Mouse (Mus musculus) NIH3T3 (cell line): ENCODE results near the gene Adal.
"Not testable (repeated sequence)": the region's sequence is repeated elsewhere in the genome, so short reads cannot be mapped to it uniquely, and the experiment has no call there.

Source experiments
- DNase-seq: peaks from one replicate; pipeline ENCODE4 v3.0.0-alpha.2; 2012; ENCODE audit warnings: low read depth

The Adal gene

GRCm38 (mm10) chr2:121140018-121140882, at the start of gene Adal, which contains the start of gene Lcmt2:
Adal (plus strand) TSS chr2:121140428.
Lcmt2 (minus strand) TSS chr2:121140653.
- DNase-seq, result peak; percentile 92

- peak; percentile 88 for DNase-seq
Measured at GRCm38 (mm10) chr2:121102051-121102450, 38.2 kb upstream of the Adal start.

GRCm38 (mm10) chr2:121105940-121106339, 34.3 kb upstream of the Adal start:
- no peak for DNase-seq

GRCm38 (mm10) chr2:121109695-121110094, 30.5 kb upstream of the Adal start, which contains the start of gene Tgm7:
Tgm7 (minus strand) TSS chr2:121109795.
- DNase-seq, result no peak

- DNase-seq, result no peak
Measured at GRCm38 (mm10) chr2:121115418-121115817, 24.8 kb upstream of the Adal start.

GRCm38 (mm10) chr2:121119260-121119659, 21.0 kb upstream of the Adal start:
- no peak for DNase-seq

GRCm38 (mm10) chr2:121126302-121126701, 13.9 kb upstream of the Adal start:
- not testable (repeated sequence) for DNase-seq

- peak; percentile 26 for DNase-seq
Measured at GRCm38 (mm10) chr2:121127536-121127935, 12.7 kb upstream of the Adal start.

- no peak for DNase-seq
Measured at GRCm38 (mm10) chr2:121128865-121129620, 11.2 kb upstream of the Adal start.

GRCm38 (mm10) chr2:121132822-121133221, 7.4 kb upstream of the Adal start:
- DNase-seq, result no peak

GRCm38 (mm10) chr2:121137371-121137770, 2.9 kb upstream of the Adal start:
- DNase-seq, result no peak

GRCm38 (mm10) chr2:121139266-121140017, 786 bp upstream of the Adal start:
- DNase-seq, result peak; percentile 9

GRCm38 (mm10) chr2:121141216-121142035, 1.2 kb downstream of the Adal start:
- DNase-seq, result peak; percentile 11

GRCm38 (mm10) chr2:121142415-121142814, 2.2 kb downstream of the Adal start:
- no peak for DNase-seq

- no peak for DNase-seq
Measured at GRCm38 (mm10) chr2:121149679-121150078, 9.5 kb downstream of the Adal start.

GRCm38 (mm10) chr2:121153100-121153499, 12.9 kb downstream of the Adal start:
- DNase-seq, result peak; percentile 14

- no peak for DNase-seq
Measured at GRCm38 (mm10) chr2:121169173-121169572, 28.9 kb downstream of the Adal start.

GRCm38 (mm10) chr2:121169902-121170301, 29.7 kb downstream of the Adal start:
- DNase-seq, result peak; percentile 25

GRCm38 (mm10) chr2:121170481-121170971, 30.3 kb downstream of the Adal start, which contains the start of gene Tubgcp4:
Tubgcp4 (plus strand) TSS chr2:121170654.
- DNase-seq, result peak; percentile 67

GRCm38 (mm10) chr2:121170980-121171742, 30.9 kb downstream of the Adal start, which contains the start of gene Zscan29:
Zscan29 (minus strand) TSS chr2:121171125.
- DNase-seq, result peak; percentile 96
